Mouse (Mus musculus) myocyte (in vitro differentiated cells): ENCODE data around the gene Nrf1.

Source experiments
- MAX ChIP-seq: IDR thresholded peaks from one replicate; pipeline ENCODE4 v1.6.1; 2011; ENCODE audit warnings: low read depth, mild to moderate bottlenecking, control low read depth
- MYOG ChIP-seq, 3 experiments: IDR thresholded peaks; one replicate each; pipeline ENCODE4 v1.6.1; 2011; ENCODE audit warnings: control low read depth in 2 of 3, low read depth in 2 of 3, mild to moderate bottlenecking in 2 of 3; ENCODE audit not compliant: insufficient read length in 2 of 3, control insufficient read depth in 1 of 3, insufficient read depth in 1 of 3
- POLR2A ChIP-seq: IDR thresholded peaks from one replicate; pipeline ENCODE4 v1.6.1; 2011; ENCODE audit warnings: low read depth, mild to moderate bottlenecking, control low read depth, moderate library complexity; ENCODE audit not compliant: insufficient read length

DNA sequence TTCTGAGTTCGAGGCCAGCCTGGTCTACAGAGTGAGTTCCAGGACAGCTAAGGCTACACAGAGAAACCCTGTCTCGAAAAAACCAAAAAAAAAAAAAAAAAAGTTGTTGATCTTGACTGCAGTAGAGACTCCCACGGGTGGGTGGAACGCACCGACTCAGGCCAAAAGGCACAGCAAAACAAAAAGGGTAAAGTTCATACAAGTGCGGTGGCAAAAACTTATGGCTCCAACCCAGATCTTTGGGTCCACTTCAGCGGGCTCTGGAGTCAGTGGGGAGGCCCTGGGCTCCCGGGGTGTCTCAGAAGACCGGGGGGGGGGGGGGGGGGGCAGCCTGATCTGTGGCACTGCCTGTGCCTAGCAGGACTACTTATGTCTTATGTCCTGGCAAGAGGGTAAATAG, 79.0 kb downstream of the Nrf1 start:
- no peak for TF ChIP-seq MAX
- TF ChIP-seq MYOG (IDR thresholded peaks at IDR 0.05; ENCODE audit: control insufficient read depth in 1 of 3, insufficient read depth in 1 of 3, insufficient read length in 2 of 3, low read depth in 2 of 3) = no peak
- no peak for TF ChIP-seq POLR2A
